Mouse (Mus musculus): ENCODE results near the gene Zfp605. TPM values are rescaled to one million over a fixed set of nuclear protein-coding genes. Genes with fewer than 3 reads are reported as not detected.

Gene Zfp605
- 1 to 10 TPM; 3.0 to 3.8 TPM for total RNA-seq (2023)

GRCm38 (mm10) chr5:110109991-110110441 is at the start of gene Zfp605:
TSS of gene Zfp605 (plus strand) at chr5:110110092.

GRCm38 (mm10) chr5:110072413-110072812 is 37.5 kb upstream of the Zfp605 start, which contains the start of gene Gm17655:
TSS of gene Gm17655 (minus strand) at chr5:110072513.

DNA sequence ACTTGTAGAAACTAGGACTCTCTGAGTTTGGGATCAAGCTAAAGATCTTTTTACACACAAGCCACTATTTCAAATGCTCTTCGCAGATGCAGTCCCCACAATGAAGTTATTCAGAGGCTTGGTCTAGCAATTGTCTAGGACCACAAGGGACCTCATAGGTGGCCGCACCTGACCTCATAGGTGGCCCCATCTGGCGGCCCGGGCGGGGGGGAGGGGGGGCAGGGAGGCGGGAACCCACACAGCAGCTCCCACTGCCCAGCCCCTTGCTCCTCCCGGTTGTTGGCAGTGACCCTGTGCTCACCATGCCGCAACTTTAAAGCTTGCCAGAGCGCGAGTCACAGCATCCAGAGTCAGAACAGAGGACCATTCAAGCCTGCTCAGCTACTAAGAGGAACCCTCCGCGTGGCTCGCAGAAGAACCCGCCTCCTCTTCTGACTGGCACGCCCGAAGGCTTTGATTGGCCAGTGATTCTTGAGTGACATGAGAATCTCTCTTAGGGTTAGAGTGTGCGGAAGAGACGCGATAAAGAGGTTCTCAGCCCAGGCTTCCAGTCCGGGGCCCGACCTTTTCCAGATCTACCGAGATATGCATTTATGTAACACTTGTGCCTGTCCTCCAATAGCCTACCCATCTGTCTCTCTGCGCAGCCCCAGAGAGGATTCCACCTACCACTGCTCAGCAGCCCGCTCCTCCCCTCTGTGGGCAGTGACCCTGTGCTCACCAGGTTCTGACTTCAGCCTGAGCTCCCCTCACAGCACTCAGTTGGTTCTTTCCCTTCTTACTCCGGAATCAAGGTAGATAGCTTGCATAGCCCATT is 15.7 kb upstream of the Zfp605 start, which contains the start of gene Gm35315:
TSS of gene Gm35315 (minus strand) at position 391 of the 817 bp plus-strand sequence.

GRCm38 (mm10) chr5:110099656-110100580 is 10.0 kb upstream of the Zfp605 start, which contains the start of gene Plcxd1:
TSS of gene Plcxd1 (plus strand) at chr5:110099969.

GRCm38 (mm10) chr5:110107581-110108304 is 2.1 kb upstream of the Zfp605 start, which contains the start of gene Gtpbp6:
TSS of gene Gtpbp6 (minus strand) at chr5:110108197.

DNA sequence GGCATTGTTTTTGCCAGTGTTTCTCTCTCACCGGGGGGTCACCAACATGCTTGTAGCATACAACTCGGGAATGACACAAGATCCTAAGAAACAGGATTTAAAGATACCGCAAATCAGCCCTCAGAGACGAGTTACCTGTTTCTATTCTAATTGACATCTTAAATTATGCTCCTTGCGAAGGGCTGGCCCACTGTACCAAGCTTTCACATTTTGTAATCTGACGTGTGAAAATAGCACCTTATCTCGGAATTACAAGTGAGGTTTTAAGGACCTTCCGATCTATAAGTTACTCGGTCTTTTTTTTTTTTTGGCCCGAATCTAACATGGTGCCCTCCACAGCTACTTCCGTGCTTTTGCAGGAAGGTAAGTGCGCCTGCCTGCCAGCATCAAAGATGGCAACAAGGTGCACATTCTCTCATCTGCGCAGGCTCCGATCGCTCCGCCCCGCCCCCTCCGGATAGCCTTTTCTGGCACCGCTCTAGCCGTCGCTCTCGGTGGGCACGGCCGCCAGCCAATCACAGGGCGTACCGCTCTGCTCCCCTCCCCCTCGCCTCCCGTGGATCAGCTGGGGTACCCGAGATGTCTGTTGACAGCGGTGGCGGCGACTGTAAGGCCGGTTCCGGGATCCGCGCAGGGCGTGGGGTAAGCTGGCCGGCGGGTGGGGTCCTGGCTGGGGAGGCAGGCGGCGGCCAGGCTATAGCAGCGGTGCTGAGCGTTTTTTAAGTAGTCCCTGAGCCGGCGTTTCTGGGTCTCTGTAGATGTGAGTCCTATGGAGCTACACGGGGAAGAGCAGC is 25.6 kb downstream of the Zfp605 start, which contains the start of gene Chfr:
TSS of gene Chfr (plus strand) at position 550 of the 794 bp plus-strand sequence.

DNA sequence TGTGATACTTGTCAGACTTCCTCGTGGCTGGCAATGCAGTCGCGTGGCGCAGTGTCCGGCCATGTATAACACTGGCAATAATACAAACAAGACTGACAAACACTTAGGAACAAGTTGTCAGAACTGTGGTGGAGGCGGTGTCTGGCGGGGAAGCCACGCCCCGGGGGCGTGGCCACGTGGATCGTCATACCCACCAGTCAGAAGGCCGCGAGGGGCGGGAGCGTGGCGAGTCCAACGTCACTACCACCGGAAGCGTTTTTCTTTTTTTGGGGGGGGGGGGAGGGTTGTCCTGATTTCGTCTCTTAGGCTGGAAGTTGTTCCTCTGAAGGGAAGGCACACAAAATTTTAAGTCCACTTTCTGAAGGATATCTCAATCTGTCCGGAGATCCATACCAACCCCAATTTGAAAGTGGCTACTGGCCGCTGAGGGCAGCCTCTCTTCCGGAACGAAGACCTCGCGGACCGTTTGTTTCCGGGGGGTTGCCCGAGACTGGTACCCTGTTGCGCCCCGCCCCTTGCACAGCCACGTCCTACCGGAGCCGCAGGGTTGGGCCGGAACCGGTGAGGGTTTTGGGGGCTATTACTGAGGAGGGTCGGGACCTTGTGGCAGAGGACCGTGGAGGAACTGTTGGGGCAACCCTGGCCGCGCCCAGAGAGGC is 66.6 kb downstream of the Zfp605 start, which contains the start of gene Golga3:
TSS of gene Golga3 (plus strand) at position 340 of the 659 bp plus-strand sequence.

Other genes starting within 250 kb of the Zfp605 start
- gene Gm15446, start 186.7 kb upstream of the Zfp605 start, total RNA-seq (2023) = 1 to 10 TPM; 5.1 to 5.4 TPM
- 10 to 100 TPM in 1 of 2 experiments, 1 to 10 TPM in 1; 7.4 to 11.8 TPM for gene Zfp932, start 113.6 kb upstream of the Zfp605 start, total RNA-seq (2023)
- 1 to 10 TPM; 2.1 to 3.0 TPM for gene Gm17655, start 37.6 kb upstream of the Zfp605 start, total RNA-seq (2023)
- not detected for gene Gm35315, start 15.7 kb upstream of the Zfp605 start, total RNA-seq (2023)
- not detected for gene Plcxd1, start 10.1 kb upstream of the Zfp605 start, total RNA-seq (2023)
- 10 to 100 TPM; 41.3 to 41.5 TPM for gene Gtpbp6, start 1.9 kb upstream of the Zfp605 start, total RNA-seq (2023)
- gene Chfr, start 25.8 kb downstream of the Zfp605 start, total RNA-seq (2023) = 10 to 100 TPM; 61.8 to 63.4 TPM
- 10 to 100 TPM; 25.1 to 25.5 TPM for gene Golga3, start 66.6 kb downstream of the Zfp605 start, total RNA-seq (2023)
- gene Ankle2, start 120.9 kb downstream of the Zfp605 start, total RNA-seq (2023) = 10 to 100 TPM; 47.5 to 51.2 TPM
- gene Pgam5, start 159.8 kb downstream of the Zfp605 start, total RNA-seq (2023) = 10 to 100 TPM; 11.6 to 14.8 TPM
- 1 to 10 TPM; 3.3 to 8.3 TPM for gene Pxmp2, start 176.1 kb downstream of the Zfp605 start, total RNA-seq (2023)
- gene Pole, start 176.2 kb downstream of the Zfp605 start, total RNA-seq (2023) = 10 to 100 TPM; 29.1 to 30.9 TPM
- not detected for gene P2rx2, start 233.1 kb downstream of the Zfp605 start, total RNA-seq (2023)
- not detected for gene Lrcol1, start 234.6 kb downstream of the Zfp605 start, total RNA-seq (2023)